Mouse (Mus musculus) cerebellum, adult 2 months (tissue): ENCODE measurements around the gene Metrnl. TPM values are rescaled to one million over a fixed set of nuclear protein-coding genes. Genes with fewer than 3 reads are reported as not detected.

ENCODE experiments used
- DNase-seq, 2 experiments: peaks; one replicate each; pipeline ENCODE4 v3.0.0; 2021
- H3K27ac ChIP-seq: fragments of 200-500 bp; 2 replicates; pipeline ENCODE4 v1.5.1; 2012; ENCODE audit warnings: low read length, control low read depth, inconsistent platforms; ENCODE audit not compliant: insufficient read depth
- H3K27me3 ChIP-seq: fragments of 200-500 bp; 2 replicates; pipeline ENCODE4 v1.6.1; 2012; ENCODE audit warnings: inconsistent platforms, mild to moderate bottlenecking, low read length, moderate library complexity; ENCODE audit not compliant: control insufficient read depth, insufficient read depth
- H3K4me1 ChIP-seq: fragments of 200-500 bp; 2 replicates; pipeline ENCODE4 v1.6.1; 2011; ENCODE audit warnings: low read length; ENCODE audit not compliant: control insufficient read depth, insufficient read depth
- H3K4me3 ChIP-seq: fragments of 200-500 bp; replicated peaks from 2 replicates; pipeline ENCODE3; 2011; ENCODE audit warnings: mild to moderate bottlenecking, low read depth, low read length, control low read depth; ENCODE audit not compliant: insufficient read depth
- CTCF ChIP-seq: fragments of 200-500 bp; IDR thresholded peaks from 2 replicates; pipeline ENCODE4 v1.5.1; 2011; ENCODE audit warnings: low read depth, mild to moderate bottlenecking, control low read depth, low read length, moderate library complexity, borderline replicate concordance; ENCODE audit not compliant: insufficient read depth
- POLR2A ChIP-seq: fragments of 200-500 bp; IDR thresholded peaks from 2 replicates; pipeline ENCODE4 v1.6.1; 2011; ENCODE audit warnings: low read length, control low read depth, borderline replicate concordance; ENCODE audit not compliant: insufficient read depth
- WGBS: fragments of 180-500 bp; shearing (Covaris S2); methylation state at CpG from one replicate; pipeline ENCODE4 v1.1.7; 2018; 5-methylcytosine and 5-hydroxymethylcytosine counted together
- polyA plus RNA-seq: library from polyadenylated mRNA; depleted of rRNA; stranded (reverse); fragments of >200 nt; gene quantifications from 2 replicates; pipeline ENCODE4 v1.2.3, GENCODE M21; 2012

The Metrnl gene
- polyA plus RNA-seq, 1 experiment = 13.2 TPM

DNA sequence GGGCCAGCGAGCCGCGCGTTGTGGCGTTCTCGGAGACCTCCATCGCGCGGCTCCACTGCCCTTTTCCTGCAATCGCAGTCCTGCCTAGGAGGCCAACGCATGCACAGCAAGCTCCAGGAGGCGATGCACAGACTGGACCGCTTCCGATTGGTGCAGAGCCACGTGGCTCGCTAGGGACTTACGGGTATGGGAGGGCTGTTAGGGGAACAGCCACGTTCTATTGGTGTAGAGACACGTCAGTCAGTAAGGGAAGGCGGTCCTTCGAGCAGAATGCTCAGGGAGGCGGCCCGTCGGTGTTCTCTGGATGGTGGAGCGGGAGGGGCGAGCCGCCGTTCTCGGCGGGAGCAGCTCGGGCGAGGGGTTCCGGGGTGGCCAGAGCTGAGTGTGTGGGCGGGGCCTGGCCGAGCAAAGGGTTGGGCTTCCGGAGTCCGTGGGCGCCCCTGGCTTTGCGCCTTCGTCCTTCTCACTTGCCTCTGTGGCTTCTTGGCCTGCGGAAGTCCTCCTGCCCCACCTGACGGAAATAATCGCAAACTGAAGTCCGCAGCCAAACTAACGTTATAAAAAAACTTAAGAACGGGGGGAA is 28.3 kb upstream of the Metrnl start, which contains the start of gene B3gntl1:
B3gntl1 (minus strand) TSS at position 164 of the 583 bp plus-strand sequence.
- peak within 1 kb of the TSS; percentile 58 for H3K27ac ChIP-seq
- 0 out of 2 replicates have a peak, but pooled peaks cover 3% of the 10 kb centered on the region for H3K4me1 ChIP-seq
- H3K4me3 ChIP-seq = peak within 1 kb of the TSS; percentile 64
- WGBS = under 1% methylated on average over 46 of the region's 46 CpGs
- TF ChIP-seq POLR2A (peak; percentile 94), CTCF (no peak)
- no peaks in the 10 kb centered on the region for H3K27me3 ChIP-seq
- DNase-seq = peak; percentile 99 to 100

DNA sequence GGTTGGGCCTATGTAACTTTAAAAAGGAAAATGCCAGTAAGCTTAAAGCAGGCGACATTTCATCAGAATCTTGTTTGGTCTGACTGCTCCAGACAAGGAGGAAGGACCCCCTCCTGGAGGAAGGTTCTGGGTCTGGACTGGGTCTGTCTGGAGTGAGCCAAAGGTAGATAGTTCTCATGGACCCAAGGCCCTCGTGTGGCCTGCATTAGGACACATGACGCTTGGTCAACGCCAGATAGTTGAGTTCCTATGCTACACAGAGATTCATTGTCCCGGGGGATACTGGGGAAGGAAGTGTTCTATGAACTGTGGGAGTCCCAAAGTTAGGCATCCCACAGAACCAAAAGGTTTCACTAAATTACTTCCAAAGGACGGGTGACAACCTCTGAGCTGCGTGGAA is 27.7 kb upstream of the Metrnl start:
- Histone ChIP-seq H3K27me3 (no peaks in the 10 kb centered on the region), H3K27ac (peak overlapping the region; percentile 6), H3K4me3 (peak overlapping the region; percentile 64), H3K4me1 (0 out of 2 replicates have a peak, but pooled peaks cover 3% of the 10 kb centered on the region)
- 58% methylated on average over 7 of the region's 7 CpGs for WGBS
- no peak for TF ChIP-seq POLR2A
- TF ChIP-seq CTCF = no peak
- no peak for DNase-seq

DNA sequence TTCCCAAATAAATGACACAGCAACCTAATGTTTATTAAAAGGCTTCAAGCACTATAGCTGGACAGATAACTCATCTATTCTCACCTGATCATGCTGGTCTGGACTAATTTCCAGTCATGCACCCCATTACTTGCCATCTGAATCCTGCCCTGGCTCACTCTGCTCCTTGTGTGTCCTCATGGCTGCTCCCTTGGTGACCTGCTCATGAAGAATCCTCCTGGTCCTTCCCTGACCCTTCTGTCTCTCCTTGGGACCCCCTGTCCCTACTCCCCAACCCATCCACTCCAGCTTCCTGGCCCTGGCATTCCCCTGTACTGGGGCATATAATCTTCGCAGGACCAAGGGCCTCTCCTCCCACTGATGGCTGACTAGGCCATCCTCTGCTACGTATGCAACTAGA is 24.5 kb upstream of the Metrnl start:
- DNase-seq = no peak
- Histone ChIP-seq H3K27ac (no peak overlapping the region), H3K4me1 (0 out of 2 replicates have a peak, but pooled peaks cover 3% of the 10 kb centered on the region), H3K4me3 (no peak overlapping the region), H3K27me3 (no peaks in the 10 kb centered on the region)
- WGBS = 93% methylated on average over 2 of the region's 2 CpGs
- TF ChIP-seq CTCF (no peak), POLR2A (no peak)

DNA sequence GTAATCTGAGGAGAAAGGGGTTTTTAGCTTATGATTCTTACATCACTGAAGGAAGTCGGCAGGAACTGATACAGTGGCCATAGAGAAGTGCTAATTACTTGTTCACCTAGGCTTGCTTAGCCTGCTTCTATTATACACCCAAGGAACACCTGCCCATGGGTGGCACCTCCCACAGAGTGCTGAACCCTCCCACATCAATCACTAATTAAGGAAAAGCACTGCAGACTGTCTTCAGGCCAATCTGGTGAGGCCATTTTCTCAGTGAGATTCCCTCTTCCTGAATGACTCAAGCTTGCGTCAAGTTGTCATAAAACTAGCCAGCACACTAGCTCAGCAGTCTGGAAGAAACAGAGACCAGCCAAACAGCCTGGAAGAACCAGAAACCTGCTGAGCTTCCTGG is 21.8 kb upstream of the Metrnl start:
- Histone ChIP-seq H3K27ac (no peak overlapping the region), H3K4me1 (no peaks in the 10 kb centered on the region), H3K4me3 (no peak overlapping the region), H3K27me3 (no peaks in the 10 kb centered on the region)
- TF ChIP-seq POLR2A (no peak), CTCF (no peak)
- DNase-seq = no peak
- 60% methylated on average over 2 of the region's 2 CpGs for WGBS

DNA sequence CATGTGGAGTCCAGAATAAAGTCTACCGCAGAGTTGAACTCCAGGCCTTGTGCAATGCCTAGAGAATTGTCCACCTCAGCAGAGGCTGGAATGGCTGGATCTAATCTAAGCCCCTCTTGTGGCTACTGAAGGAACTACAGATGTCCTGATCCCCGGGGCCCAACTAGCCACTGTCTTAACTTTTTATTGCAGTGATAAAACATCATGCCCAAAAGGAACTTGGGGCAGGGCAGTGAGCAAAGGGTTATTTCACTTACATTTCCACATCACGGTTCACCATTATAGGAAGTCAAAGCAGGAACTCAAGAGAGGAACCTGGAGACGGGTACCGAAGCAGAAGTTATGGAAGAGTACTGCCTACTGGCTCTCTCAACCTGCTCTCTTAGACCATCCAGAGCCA is 20.6 kb upstream of the Metrnl start:
- Histone ChIP-seq H3K27me3 (no peaks in the 10 kb centered on the region), H3K4me3 (no peak overlapping the region), H3K27ac (no peak overlapping the region), H3K4me1 (no peaks in the 10 kb centered on the region)
- TF ChIP-seq CTCF (peak; percentile 36; the same call in 1 of the 2 replicates), POLR2A (no peak)
- DNase-seq = peak in 1 of 2 experiments; percentile 6
- WGBS = 83% methylated on average over 5 of the region's 5 CpGs

DNA sequence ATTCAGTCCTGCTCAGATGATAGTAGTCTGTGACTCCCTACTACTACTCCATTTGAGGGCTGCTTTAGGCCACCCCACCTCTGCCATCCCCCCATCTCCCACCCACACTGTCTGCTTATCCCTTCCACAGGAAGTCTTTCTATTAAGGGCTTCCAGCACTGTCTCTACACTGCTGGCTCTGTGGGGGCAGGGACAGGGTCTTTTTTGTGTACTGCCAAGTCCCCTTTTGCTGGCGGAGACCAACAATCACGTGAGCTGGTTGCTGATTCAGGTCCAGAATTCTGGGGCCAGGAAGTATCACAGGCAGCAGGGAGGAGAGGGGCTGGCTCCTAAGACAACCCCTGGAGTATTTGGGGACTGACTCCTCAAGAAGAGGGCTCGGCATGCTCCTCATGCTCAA is 18.1 kb upstream of the Metrnl start:
- WGBS = 14% methylated on average over 3 of the region's 3 CpGs
- no peak overlapping the region for H3K4me3 ChIP-seq
- H3K4me1 ChIP-seq = no peaks in the 10 kb centered on the region
- DNase-seq = peak in 1 of 2 experiments; percentile 7
- no peak overlapping the region for H3K27ac ChIP-seq
- TF ChIP-seq POLR2A (no peak), CTCF (no peak)
- no peaks in the 10 kb centered on the region for H3K27me3 ChIP-seq

DNA sequence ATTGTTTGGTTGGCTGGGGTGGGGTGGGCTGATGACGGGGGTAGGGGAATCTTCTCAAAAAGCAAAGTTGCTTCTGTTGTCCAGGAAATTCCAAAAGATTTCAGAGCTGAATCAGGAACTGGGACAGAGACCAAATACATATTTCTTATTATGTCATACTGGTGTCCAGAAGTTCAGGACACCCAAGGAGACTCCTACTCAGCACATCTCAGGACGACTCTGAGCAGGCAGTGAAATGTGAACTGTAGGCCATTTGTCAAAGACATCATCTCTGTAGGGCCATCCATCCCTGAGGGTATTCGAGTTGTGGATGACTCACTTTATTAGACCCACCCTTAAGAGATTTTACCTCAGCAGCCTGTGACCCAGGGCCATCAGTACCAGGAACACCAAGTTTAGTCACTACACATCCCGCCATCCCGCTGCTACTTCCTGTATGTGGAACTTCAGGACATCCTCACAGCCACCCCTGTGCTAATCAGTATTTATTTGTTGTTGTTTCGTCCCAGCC is 15.8 kb upstream of the Metrnl start:
- DNase-seq = no peak
- no peaks in the 10 kb centered on the region for H3K4me1 ChIP-seq
- WGBS = 80% methylated on average over 6 of the region's 6 CpGs
- no peaks in the 10 kb centered on the region for H3K27me3 ChIP-seq
- TF ChIP-seq CTCF (no peak), POLR2A (no peak)
- no peak overlapping the region for H3K27ac ChIP-seq
- H3K4me3 ChIP-seq = no peak overlapping the region

DNA sequence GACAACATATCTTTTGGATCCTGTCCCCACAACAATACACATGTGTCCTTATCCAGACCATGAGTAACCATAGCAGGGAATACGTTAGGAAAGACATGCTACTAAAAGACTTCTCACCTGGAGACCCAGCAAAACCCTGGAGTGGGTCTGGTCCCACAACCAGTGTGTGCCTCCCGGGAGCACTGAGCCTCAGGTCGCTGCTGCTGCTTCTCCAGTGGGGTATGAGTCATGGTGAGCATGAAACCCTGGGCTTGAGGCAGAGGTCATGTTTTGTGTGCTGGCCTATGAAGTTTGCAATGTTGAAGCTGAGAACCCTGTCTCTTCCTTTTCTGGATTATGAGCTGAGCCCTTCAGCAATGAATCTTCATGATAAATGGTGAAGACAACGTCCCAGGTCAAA is 15.3 kb upstream of the Metrnl start:
- Histone ChIP-seq H3K27ac (no peak overlapping the region), H3K27me3 (no peaks in the 10 kb centered on the region), H3K4me3 (no peak overlapping the region), H3K4me1 (no peaks in the 10 kb centered on the region)
- WGBS = 85% methylated on average over 4 of the region's 4 CpGs
- TF ChIP-seq POLR2A = no peak
- TF ChIP-seq CTCF = no peak
- no peak for DNase-seq
